Mouse (Mus musculus) spleen, adult 18-20 months (tissue): Measurements from ENCODE around the gene Rtl8c.
A peak's percentile ranks its signal among the peaks of the same experiment; 100 is the strongest.
"Not testable (repeated sequence)": the region's sequence is repeated elsewhere in the genome, so short reads cannot be mapped to it uniquely, and the experiment has no call there.

ENCODE experiments used
- DNase-seq, 2 experiments: peaks; one replicate each; pipeline ENCODE4 v3.0.0; 2022; ENCODE audit warnings: mixed read lengths in 2 of 2

Gene Rtl8c

DNA sequence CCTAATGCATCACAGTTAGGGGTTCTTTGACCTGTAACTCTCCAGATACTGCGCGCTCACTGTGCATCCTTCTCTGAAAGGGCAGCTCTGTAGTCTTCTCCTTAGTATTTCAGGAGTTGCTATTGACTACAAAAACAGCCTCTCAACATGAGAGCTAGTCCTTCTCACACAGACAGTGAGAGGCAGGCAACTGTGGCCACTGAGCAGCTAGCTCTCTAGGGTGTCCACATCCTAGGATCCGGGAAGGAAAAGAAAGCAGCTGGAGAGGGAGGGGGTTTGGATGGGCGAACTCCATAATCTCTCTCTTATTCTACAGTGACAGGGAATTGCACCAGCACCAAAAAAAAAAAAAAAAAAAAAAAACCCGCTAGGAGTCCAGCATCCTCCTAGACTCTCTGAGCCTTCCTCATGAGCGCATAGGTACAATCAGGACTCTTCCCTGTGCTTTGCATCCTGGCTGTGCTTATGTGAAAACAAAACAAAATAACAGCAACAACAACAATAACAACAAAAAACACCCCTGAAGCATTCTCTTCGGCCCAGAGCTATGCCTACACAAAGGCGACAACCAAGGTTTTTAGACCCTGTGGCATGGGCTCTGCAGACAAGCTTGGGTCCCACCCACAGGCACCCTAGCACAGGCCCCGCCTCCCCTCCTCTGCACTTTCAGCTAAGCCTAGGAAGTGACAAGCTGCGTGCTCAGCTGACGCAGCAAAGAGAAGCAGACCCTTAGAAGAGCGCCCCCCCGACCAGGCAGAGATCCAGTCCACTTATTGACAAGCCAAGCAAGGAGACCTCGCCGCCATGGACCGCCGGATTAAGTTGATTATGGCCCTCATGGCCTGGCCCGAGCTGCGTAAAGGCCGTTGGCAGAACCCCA lies at the start of gene Rtl8c:
Rtl8c (plus strand) TSS at position 791 of the 880 bp plus-strand sequence.
- peak; percentile 39 to 40 for DNase-seq

DNA sequence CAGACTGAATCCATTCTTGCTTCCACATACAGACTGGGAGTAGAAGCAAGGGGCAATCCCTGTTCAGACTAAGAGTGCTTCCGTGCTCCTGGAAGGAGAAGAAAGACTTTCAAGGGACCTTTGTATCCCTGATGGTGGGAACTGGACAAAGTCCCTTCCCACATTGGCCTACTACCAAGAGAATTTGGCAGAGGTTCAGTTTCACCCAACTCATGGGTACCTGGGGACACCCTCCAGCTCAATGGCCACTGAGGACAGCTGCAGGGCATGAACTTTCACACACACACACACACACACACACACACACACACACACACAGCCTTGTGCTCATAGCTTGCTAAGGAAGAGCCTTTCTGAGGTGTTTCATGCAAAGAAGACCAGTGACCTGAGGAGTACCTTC lies 28.5 kb upstream of the Rtl8c start:
- no peak for DNase-seq

DNA sequence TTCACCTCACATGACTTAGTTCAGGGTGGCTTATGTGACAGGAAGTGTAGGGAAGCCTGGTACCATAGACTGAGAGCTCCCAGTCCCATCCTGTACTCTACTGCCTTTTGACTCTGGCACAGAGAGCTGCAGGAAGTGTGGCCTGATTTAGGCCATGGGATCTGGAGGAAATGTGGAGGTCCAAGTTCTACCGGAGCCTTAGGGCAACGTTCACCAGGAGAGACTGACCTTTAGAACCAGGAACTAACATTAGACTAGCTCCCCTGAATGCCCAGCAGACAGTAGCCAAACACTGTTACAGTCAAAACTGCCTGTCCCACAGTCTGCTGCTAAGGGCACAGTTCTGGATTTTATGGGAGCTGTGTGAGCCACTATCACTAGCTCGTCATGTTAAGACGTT lies 26.4 kb upstream of the Rtl8c start:
- DNase-seq = not testable (repeated sequence)

DNA sequence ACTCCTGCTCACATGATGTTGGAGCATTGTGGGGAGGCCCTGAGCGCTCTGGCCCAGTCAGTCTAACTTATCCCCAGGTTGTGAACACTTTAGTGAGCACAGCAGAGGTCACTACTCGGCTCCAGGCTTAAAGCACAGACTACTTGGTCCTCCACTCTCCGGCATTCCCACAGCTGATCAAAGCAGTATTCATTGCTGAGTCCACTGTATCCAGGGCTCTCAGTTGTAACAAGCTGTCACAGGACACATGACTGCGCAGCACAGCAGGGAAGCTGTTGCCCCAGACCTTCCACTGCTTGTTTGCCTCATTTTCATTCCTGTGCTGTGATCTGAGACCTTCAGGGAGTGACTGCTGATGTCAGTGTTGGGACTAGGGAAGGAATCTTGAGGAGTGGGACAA lies 24.4 kb upstream of the Rtl8c start:
- DNase-seq = not testable (repeated sequence)

DNA sequence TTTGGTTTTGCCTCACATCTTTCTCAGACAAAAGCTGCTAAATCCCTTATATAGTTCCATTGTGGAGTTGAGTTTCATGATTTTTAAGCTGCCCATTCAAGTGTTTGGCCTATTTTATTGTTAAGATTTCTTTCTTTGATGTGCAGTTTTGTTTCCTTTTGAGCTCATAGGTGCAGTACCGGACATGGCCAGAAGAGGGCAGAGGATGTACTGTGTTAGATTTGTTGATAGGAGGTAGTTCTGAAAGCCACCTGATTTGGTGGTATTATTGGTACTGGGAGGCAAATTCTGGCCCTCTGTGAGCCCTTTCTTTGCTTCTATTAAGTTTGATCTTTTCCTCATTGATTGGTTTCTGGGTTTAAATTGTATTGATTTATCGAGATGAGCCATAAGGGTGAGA lies 7.8 kb upstream of the Rtl8c start:
- peak; percentile 12 to 46 for DNase-seq

DNA sequence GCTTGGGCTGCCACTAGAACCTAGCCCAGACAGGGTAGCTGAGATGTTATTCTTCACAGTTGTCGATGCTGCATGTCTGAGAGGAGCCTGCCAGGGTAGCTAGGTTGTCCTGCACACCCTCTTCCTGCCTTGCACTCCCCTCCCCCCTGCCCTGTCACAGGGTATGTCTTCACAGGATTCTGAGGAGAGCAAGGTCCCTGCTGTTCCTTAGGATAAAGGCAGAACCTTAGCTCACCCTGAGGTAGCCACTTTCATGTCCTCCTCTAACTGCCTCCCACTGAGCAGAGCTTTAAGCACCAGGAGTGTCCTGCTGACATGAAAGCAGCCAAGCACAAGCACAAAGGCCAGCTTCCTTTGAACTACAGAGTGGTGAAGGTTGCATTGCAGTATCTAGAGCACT lies 1.7 kb upstream of the Rtl8c start:
- not testable (repeated sequence) for DNase-seq

DNA sequence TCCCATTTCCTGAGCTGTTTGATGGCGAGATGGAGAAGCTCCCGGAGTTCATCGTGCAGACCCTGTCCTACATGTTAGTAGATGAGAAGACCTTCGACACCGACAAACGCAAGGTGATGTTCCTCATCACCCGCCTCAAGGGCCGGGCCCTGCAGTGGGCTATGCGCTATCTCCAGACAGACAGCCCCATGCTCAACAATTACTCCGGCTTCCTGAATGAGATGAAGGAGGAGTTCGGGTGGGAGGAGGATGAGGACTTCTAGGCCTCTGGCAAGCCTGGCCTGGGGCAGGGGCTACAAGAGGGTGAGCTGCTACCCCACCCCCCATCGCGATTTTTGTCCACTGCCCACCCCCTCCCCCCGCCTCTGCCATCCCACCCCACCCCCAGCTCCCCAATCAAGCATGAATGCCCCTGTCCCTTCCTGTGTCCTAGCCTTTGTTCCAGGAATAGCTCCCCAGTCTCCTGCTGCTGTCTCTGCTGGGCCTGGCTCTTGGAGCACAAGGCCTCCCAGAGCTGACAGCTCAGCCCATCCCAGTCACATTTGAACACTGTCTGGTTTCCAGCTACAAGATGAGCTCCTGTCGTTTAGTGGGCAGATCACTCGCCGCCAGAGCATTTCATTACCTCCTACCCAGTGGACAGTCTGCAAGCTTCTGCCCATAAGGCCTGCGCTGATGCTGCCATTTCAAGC lies 436 bp downstream of the Rtl8c start:
- no peak for DNase-seq

DNA sequence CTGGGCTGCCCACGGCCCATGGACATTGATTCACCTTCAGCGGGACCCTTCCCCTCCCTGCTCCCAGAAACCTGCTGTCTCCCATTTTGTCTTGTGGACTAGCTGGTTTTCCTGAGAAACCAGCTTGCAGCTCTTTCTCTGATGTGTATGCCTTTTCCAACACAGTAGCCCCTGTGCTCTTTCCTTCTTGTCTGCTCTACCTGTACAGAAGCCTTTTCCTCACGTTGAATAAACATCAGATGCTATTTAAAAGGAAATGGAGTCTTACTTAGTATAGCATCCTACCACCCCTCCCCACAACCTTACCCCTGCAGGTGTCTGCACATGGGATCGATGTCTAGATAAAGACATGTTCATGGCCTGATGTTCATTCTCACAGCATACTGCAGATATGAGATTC lies 1.0 kb downstream of the Rtl8c start, which contains the start of gene Gm14597:
Gm14597 (minus strand) TSS at position 101 of the 400 bp plus-strand sequence.
- DNase-seq = not testable (repeated sequence)

DNA sequence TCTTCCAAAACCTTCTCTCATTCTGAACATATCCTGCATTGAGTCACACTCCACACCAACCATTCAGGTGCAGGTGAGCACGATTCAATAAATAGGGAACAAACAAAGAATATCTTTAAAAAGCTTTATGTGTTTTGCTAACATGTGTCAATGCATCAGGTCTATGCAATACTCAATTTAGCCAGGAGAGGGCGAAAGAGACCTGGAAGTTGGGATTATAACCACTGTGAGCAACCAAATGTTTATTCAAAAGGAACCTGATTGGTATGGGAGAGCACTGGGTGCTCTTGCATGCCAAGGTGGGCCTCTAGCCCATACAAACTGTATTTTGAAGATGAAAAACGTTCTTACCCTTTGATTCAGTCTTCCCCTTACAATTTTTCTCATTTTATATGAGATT lies 2.7 kb downstream of the Rtl8c start:
- DNase-seq = peak in 1 of 2 experiments; percentile 36

DNA sequence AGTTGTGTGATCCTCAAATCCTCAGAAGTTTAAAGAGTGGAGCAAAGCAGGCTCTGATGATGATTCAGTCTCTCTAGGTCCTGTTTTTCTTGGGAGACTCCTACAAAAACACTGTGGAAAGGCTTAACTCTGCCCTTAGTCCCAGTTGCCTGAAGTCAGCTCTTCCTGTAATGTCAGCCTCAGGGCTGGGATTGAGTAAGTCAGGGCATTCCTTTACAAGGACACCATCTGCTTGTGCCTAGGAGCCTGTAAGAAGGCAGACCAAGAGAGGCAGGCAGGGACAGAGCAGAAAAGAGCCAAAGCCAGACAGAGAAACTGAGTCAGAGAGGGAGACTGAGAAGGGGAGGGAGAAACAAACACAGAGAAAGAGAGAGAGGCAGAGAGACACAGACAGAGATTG lies 3.6 kb downstream of the Rtl8c start:
- not testable (repeated sequence) for DNase-seq

DNA sequence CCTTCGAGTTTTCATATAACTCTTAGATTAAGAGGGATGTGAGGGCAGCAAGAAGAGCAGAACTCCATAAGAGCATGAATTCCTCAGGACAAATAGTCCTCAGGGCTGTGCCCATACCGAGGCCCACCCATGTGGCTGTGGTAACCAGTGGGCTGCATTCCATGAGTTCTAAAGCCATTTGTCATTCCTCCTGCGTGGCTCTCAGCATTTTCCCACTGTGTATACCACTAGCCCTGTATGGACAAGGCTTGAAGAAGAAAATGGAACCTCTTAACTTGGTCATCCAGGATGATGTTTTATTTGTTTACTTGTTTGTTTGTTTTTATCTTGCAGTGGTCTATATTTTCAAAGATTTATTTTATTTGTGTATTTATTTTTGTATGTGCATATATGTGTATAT lies 30.3 kb downstream of the Rtl8c start:
- DNase-seq = not testable (repeated sequence)

DNA sequence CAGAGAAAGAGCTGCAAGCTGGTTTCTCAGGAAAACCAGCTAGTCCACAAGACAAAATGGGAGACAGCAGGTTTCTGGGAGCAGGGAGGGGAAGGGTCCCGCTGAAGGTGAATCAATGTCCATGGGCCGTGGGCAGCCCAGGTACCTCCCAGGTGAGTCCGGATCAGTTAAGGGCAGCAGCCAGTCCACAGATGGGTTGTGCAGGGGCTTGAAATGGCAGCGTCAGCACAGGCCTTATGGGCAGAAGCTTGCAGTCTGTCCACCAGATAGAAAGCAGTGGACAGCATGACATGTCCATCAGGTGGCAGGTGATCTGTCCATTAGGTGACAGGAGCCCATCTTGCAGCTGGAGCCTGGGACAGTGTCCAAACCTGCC lies 34.8 kb downstream of the Rtl8c start:
- not testable (repeated sequence) for DNase-seq

DNA sequence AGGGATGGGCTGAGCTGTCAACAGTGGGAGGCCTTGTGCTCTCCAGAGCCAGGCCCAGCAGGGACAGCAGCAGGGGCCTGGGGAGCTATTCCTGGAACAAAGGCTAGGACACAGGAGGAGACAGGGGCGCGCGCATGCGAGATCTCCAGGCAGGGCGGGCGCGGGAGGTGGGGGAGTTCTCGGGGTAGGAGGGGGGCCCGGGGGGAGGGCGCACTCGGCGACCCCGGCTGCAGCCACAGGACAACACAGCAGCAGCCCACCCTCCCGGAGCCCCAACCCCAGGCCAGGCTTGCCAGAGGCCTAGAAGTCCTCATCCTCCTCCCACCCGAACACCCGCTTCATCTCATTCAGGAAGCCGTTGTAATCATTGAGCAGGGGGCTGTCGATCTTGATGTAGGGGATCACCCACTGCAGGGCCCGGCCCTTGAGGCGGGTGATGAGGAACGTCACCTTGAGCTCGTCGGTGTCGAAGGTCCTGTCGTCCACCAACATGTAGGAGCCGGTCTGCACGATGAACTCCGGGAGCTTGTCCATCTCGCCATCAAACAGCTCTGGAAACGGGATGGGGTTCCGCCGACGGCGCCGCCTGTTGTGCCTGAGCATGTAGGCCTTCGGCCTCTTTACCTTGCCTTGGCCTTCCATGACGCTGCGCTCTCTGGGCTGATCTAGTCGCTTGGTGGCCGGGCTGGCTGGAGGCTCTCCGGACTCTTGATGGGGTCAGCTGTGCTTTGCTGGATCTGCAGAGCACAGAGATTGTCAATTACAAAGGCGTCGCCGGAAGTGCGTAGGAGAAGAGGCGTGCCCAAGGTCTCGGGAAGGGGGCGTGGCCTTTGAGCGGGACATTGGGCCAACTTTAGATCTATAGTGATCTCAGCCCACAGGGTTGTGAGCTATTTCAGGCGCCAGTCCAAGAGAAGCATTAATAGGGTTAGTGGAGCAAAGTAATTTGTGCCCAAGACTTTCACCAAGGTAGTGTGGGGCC lies 35.4 kb downstream of the Rtl8c start, which contains the start of gene Rtl8a:
Rtl8a (minus strand) TSS at position 703 of the 982 bp plus-strand sequence.
- DNase-seq = peak; percentile 57 to 67

DNA sequence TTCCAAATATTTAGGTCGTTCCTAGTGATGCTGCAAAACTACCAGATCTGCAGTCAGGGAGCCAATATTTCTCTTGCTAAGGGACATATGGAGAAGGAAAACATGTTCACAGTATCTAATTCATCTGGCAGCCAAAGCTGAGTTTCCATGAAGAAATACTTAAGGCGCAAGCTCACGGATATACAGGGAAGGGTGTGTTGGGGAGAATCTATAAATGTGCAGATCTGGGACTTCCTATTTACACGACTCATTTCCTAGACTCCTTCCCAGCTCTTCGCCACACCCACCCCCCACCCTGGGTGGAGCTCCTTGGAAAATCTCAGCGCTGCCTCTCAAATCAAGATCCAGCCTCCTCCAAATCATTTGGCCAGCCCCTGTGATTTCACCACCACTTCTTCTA lies 38.1 kb downstream of the Rtl8c start:
- no peak for DNase-seq

DNA sequence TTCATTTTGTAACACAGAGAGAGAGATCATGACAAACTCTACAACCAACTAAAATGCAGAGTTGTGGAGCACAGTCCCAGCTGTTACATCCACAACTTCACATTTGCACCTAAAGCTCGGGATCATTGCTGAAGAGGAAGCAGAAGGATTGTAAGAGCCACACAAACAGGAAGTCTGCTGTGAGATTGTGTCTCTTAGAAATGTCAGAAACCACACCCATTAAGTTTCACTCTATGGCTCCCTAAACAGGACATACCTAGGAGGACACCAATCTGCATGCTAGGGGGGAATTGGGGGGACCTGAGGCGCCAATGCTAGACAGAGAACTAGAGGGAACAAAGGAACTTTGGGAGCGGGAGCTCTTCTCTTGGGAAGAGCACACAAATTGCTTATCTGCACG lies 45.1 kb downstream of the Rtl8c start:
- not testable (repeated sequence) for DNase-seq
